Mouse (Mus musculus): Measurements from ENCODE around the gene Swsap1. TPM values are rescaled to one million over a fixed set of nuclear protein-coding genes. Genes with fewer than 3 reads are reported as not detected.

Swsap1 gene
- polyA plus RNA-seq, 1 experiment from 2014 or later = 11.7 TPM

DNA sequence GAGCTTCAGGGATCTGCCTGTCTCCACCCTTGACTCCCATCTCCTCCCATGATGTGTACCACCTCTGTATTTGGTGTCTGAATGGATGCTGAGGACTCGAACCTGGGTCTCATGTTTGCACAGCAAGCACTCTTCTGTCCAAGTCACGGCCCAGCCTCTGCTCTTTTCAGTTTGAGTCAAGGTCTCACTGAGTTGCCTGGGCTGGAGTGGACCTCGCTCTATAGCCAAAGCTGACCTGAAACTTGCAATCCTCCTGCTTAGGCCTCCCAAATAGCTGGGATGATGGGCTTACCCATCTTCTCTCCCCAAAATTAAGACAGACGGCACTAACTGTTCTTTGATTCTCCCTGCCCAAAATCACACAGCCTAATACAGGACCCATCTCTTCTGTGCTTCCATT lies 32.5 kb upstream of the Swsap1 start:
- peak; percentile 47 for DNase-seq (ENCODE audit: low spot score)
- Histone ChIP-seq H3K4me1 (replicated peaks; ENCODE audit: control insufficient read depth, insufficient read depth, low read length) (peaks cover 14% of the 10 kb centered on the region), H3K27me3 (replicated peaks; ENCODE audit: control insufficient read depth, insufficient read depth, low read length) (no peaks in the 10 kb centered on the region), H3K27ac (ENCODE audit: low read depth) (no peak overlapping the region), H3K36me3 (ENCODE audit: control insufficient read depth, insufficient read depth, low read length) (no peaks in the 10 kb centered on the region), H3K4me3 (ENCODE audit: low read depth, low read length) (no peak overlapping the region), H3K4me2 (ENCODE audit: low read length) (no peak overlapping the region), H3K9me3 (ENCODE audit: control insufficient read depth, low read length) (no peaks in the 10 kb centered on the region), H3K9ac (ENCODE audit: low read length) (no peak overlapping the region)
- no peak for ATAC-seq (replicated peaks; ENCODE audit: low FRiP score, low TSS enrichment, low read depth)
- 87% methylated on average over 4 of the region's 4 CpGs for WGBS

DNA sequence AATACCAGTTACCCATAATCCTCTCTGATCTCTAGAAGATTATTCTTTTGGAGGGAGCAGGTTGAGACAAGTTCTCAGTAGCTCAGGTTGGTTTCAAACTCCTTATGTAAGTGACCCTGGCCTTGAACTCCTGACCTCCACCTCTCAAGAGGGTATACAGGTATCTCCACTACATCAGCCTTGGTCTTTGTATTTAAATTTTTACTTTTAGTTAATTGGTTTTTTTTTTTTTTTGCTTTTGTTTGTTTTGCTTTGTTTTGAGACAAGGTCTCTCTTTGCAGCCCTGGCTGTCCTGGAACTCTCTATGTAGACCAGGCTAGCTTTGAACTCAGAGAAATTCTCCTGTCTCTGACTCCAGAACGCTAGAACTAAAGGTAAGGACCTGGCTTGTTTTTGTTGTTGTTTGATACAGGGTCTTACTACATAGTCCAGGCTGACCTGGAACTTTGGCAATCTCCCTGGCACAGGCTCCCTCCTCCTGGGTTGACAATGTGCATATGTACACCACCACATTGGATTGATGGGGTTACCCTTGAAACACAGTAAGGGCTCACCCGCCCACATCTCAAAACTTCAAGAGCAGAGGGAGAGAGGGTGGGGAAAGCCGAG lies 32.0 kb upstream of the Swsap1 start:
- Histone ChIP-seq H3K4me1 (replicated peaks; ENCODE audit: control insufficient read depth, insufficient read depth, low read length) (peaks cover 14% of the 10 kb centered on the region), H3K27ac (ENCODE audit: low read depth) (no peak overlapping the region), H3K36me3 (ENCODE audit: control insufficient read depth, insufficient read depth, low read length) (no peaks in the 10 kb centered on the region), H3K9me3 (ENCODE audit: control insufficient read depth, low read length) (no peaks in the 10 kb centered on the region), H3K4me3 (ENCODE audit: low read depth, low read length) (no peak overlapping the region), H3K4me2 (ENCODE audit: low read length) (no peak overlapping the region), H3K9ac (ENCODE audit: low read length) (no peak overlapping the region), H3K27me3 (replicated peaks; ENCODE audit: control insufficient read depth, insufficient read depth, low read length) (no peaks in the 10 kb centered on the region)
- ATAC-seq (replicated peaks; ENCODE audit: low FRiP score, low TSS enrichment, low read depth) = no peak
- DNase-seq (ENCODE audit: low spot score) = peak; percentile 51
- 57% methylated on average over 3 of the region's 3 CpGs for WGBS

GRCm38 (mm10) chr9:21924099-21924493 lies 31.5 kb upstream of the Swsap1 start:
- DNase-seq (ENCODE audit: low spot score) = no peak
- H3K27ac ChIP-seq (ENCODE audit: low read depth) = no peak overlapping the region
- H3K9me3 ChIP-seq (ENCODE audit: control insufficient read depth, low read length) = no peaks in the 10 kb centered on the region

DNA sequence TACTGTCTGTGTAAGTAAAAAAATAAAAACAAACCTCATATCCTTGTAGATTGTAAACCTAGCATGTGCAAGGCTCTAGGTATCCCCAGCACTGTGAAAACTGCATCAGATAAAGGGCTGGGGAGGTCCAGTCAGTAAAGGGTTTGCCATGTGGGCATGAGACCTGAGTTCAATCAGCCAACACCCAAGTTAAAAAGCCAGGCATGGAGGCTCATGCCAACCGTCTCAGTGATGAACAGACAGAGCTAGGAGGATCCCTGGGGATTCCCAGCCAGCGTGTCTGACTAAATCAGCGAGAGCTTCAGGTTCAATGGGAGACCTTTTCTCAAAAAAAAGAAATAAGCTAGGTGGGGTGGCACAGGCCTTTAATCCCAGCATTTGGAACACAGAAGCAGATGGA lies 30.5 kb upstream of the Swsap1 start:
- Histone ChIP-seq H3K36me3 (ENCODE audit: control insufficient read depth, insufficient read depth, low read length) (no peaks in the 10 kb centered on the region), H3K9ac (ENCODE audit: low read length) (no peak overlapping the region), H3K27me3 (replicated peaks; ENCODE audit: control insufficient read depth, insufficient read depth, low read length) (no peaks in the 10 kb centered on the region), H3K9me3 (ENCODE audit: control insufficient read depth, low read length) (no peaks in the 10 kb centered on the region), H3K4me1 (replicated peaks; ENCODE audit: control insufficient read depth, insufficient read depth, low read length) (peaks cover 14% of the 10 kb centered on the region), H3K27ac (ENCODE audit: low read depth) (no peak overlapping the region), H3K4me3 (ENCODE audit: low read depth, low read length) (no peak overlapping the region), H3K4me2 (ENCODE audit: low read length) (no peak overlapping the region)
- 93% methylated on average over 3 of the region's 3 CpGs for WGBS
- no peak for DNase-seq (ENCODE audit: low spot score)
- ATAC-seq (replicated peaks; ENCODE audit: low FRiP score, low TSS enrichment, low read depth) = no peak

More at GRCm38 (mm10) chr9:21924099-21924493, 31.5 kb upstream of the Swsap1 start:
- Histone ChIP-seq H3K36me3 (ENCODE audit: control insufficient read depth, insufficient read depth, low read length) (no peaks in the 10 kb centered on the region), H3K4me3 (ENCODE audit: low read depth, low read length) (no peak overlapping the region), H3K4me1 (replicated peaks; ENCODE audit: control insufficient read depth, insufficient read depth, low read length) (peaks cover 14% of the 10 kb centered on the region), H3K27me3 (replicated peaks; ENCODE audit: control insufficient read depth, insufficient read depth, low read length) (no peaks in the 10 kb centered on the region), H3K4me2 (ENCODE audit: low read length) (no peak overlapping the region), H3K9ac (ENCODE audit: low read length) (no peak overlapping the region)
- ATAC-seq (replicated peaks; ENCODE audit: low FRiP score, low TSS enrichment, low read depth) = no peak
- 58% methylated on average over 6 of the region's 6 CpGs for WGBS

DNA sequence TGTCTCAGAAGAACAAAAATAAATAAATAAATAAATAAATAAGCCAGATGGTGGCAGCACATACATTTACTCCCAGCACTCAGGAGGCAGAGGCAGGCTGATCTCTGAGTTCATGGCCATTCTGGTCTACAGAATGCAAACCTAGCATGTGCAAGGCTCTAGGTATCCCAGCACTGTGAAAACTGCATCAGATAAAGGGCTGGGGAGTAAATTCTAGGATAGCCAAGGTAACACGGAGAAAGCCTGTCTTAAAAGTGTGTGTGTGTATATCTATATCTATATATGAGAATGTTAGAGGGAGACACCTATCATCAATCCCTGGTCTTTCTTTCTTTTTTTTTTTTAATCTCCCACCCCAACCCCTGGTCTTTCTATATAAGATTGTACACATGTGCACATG lies 30.0 kb upstream of the Swsap1 start:
- 100% methylated on average over 1 of the region's 1 CpGs for WGBS
- Histone ChIP-seq H3K4me1 (replicated peaks; ENCODE audit: control insufficient read depth, insufficient read depth, low read length) (peaks cover 14% of the 10 kb centered on the region), H3K4me3 (ENCODE audit: low read depth, low read length) (no peak overlapping the region), H3K9me3 (ENCODE audit: control insufficient read depth, low read length) (no peaks in the 10 kb centered on the region), H3K36me3 (ENCODE audit: control insufficient read depth, insufficient read depth, low read length) (no peaks in the 10 kb centered on the region), H3K27ac (ENCODE audit: low read depth) (no peak overlapping the region), H3K9ac (ENCODE audit: low read length) (no peak overlapping the region), H3K4me2 (ENCODE audit: low read length) (no peak overlapping the region), H3K27me3 (replicated peaks; ENCODE audit: control insufficient read depth, insufficient read depth, low read length) (no peaks in the 10 kb centered on the region)
- ATAC-seq (replicated peaks; ENCODE audit: low FRiP score, low TSS enrichment, low read depth) (no peak), DNase-seq (ENCODE audit: low spot score) (peak; percentile 48)

DNA sequence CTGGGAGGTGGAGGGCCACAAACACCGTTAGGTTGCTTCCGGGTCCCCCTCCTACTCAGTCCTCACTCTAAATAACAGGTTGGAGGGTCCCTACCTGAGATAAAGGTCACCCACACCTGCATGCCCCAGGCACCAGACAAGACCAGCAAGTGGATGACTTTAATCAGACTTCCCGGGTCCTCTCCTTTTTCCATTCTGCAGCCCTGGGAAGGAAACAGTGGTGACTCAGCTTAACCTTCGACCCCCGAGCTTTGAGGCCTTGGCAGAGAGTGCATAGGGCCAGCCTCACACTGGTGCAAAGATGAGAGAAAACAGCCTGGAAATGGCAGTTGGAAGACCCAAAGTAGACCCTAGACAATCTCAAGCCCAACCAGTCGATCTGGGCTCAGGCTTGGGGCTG lies 29.4 kb upstream of the Swsap1 start:
- Histone ChIP-seq H3K9ac (ENCODE audit: low read length) (no peak overlapping the region), H3K27me3 (replicated peaks; ENCODE audit: control insufficient read depth, insufficient read depth, low read length) (no peaks in the 10 kb centered on the region), H3K4me3 (ENCODE audit: low read depth, low read length) (peak overlapping the region; percentile 64), H3K9me3 (ENCODE audit: control insufficient read depth, low read length) (no peaks in the 10 kb centered on the region), H3K27ac (ENCODE audit: low read depth) (no peak overlapping the region; the same call in 1 of the 2 replicates), H3K36me3 (ENCODE audit: control insufficient read depth, insufficient read depth, low read length) (no peaks in the 10 kb centered on the region), H3K4me1 (replicated peaks; ENCODE audit: control insufficient read depth, insufficient read depth, low read length) (peaks cover 14% of the 10 kb centered on the region), H3K4me2 (ENCODE audit: low read length) (peak overlapping the region; percentile 80)
- DNase-seq (ENCODE audit: low spot score) (peak; percentile 52), ATAC-seq (replicated peaks; ENCODE audit: low FRiP score, low TSS enrichment, low read depth) (no peak)
- WGBS = 76% methylated on average over 6 of the region's 6 CpGs

DNA sequence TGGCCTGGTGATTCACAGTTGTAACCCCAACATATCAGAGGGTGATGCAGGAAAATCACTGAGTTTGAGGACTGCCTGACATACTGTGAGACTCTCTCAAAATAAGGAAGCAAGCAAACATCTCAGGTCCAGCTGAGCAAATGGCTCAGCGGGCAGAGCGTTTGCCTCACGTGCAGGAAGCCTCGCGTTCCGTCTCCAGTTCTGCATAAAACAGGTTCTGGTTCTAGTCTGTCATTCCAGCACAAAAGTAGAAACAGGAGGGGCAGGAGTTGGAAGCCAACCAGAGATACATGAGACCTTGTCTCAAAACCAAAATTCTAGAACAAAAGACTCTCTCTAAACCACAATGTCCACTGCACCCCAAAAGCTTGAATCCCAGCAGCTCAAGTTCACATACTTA lies 28.8 kb upstream of the Swsap1 start:
- peaks cover 14% of the 10 kb centered on the region for H3K4me1 ChIP-seq (replicated peaks; ENCODE audit: control insufficient read depth, insufficient read depth, low read length)
- peak overlapping the region; percentile 80 for H3K4me2 ChIP-seq (ENCODE audit: low read length)
- ATAC-seq (replicated peaks; ENCODE audit: low FRiP score, low TSS enrichment, low read depth) (peak; percentile 9; the same call in 1 of the 2 replicates), DNase-seq (ENCODE audit: low spot score) (no peak)
- no peaks in the 10 kb centered on the region for H3K36me3 ChIP-seq (ENCODE audit: control insufficient read depth, insufficient read depth, low read length)
- 0% methylated on average over 6 of the region's 6 CpGs for WGBS
- H3K9me3 ChIP-seq (ENCODE audit: control insufficient read depth, low read length) = no peaks in the 10 kb centered on the region
- H3K27ac ChIP-seq (ENCODE audit: low read depth) = peak overlapping the region; percentile 57; the same call in 1 of the 2 replicates
- H3K9ac ChIP-seq (ENCODE audit: low read length) = peak overlapping the region; percentile 69
- no peaks in the 10 kb centered on the region for H3K27me3 ChIP-seq (replicated peaks; ENCODE audit: control insufficient read depth, insufficient read depth, low read length)
- H3K4me3 ChIP-seq (ENCODE audit: low read depth, low read length) = peak overlapping the region; percentile 64

DNA sequence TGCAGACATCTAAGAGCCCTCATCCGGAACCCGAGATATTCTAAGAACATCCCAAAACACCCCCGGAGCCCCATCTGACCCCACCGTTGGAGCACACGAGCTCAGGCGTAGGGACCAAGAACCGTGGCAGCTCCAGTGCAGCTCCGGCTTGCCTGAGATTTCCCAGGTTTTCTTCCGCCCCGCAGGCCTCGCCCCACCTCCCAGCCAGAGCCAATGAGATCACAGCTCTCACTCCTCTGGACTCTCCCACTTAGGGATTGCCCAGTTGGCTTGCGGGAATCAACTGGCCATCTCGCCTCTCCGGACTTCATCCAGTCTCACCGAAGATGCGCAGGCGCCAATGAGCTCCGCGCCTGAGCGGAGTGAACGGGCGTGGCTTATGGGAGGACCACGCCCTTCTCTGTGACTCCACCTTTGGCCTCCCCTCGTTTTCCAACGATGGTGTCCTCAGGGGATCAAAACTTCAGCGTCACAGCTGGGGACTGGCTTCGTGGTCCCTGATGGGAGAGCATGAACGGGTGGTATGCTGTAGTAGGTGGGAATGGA lies 28.3 kb upstream of the Swsap1 start, which contains the start of the genes Ccdc159 and Tmem205:
TSS of gene Ccdc159 (plus strand) at position 264 of the 546 bp plus-strand sequence.
TSS of gene Tmem205 (minus strand) at position 349 of the 546 bp plus-strand sequence.
- Histone ChIP-seq H3K9ac (ENCODE audit: low read length) (peak within 1 kb of the TSS; percentile 69), H3K36me3 (ENCODE audit: control insufficient read depth, insufficient read depth, low read length) (no peaks in the 10 kb centered on the region), H3K9me3 (ENCODE audit: control insufficient read depth, low read length) (no peaks in the 10 kb centered on the region), H3K27ac (ENCODE audit: low read depth) (peak within 1 kb of the TSS; percentile 57; the same call in 1 of the 2 replicates), H3K4me1 (replicated peaks; ENCODE audit: control insufficient read depth, insufficient read depth, low read length) (peaks cover 14% of the 10 kb centered on the region), H3K4me2 (ENCODE audit: low read length) (peak within 1 kb of the TSS; percentile 80), H3K4me3 (ENCODE audit: low read depth, low read length) (peak within 1 kb of the TSS; percentile 64), H3K27me3 (replicated peaks; ENCODE audit: control insufficient read depth, insufficient read depth, low read length) (no peaks in the 10 kb centered on the region)
- ATAC-seq (replicated peaks; ENCODE audit: low FRiP score, low TSS enrichment, low read depth) (peak; percentile 99), DNase-seq (ENCODE audit: low spot score) (peak; percentile 88)
- WGBS = 0% methylated on average over 28 of the region's 28 CpGs

GRCm38 (mm10) chr9:21929208-21929607 lies 26.3 kb upstream of the Swsap1 start:
- 79% methylated on average over 3 of the region's 3 CpGs for WGBS
- Histone ChIP-seq H3K27me3 (replicated peaks; ENCODE audit: control insufficient read depth, insufficient read depth, low read length) (no peaks in the 10 kb centered on the region), H3K36me3 (ENCODE audit: control insufficient read depth, insufficient read depth, low read length) (no peaks in the 10 kb centered on the region), H3K4me1 (replicated peaks; ENCODE audit: control insufficient read depth, insufficient read depth, low read length) (peaks cover 14% of the 10 kb centered on the region), H3K27ac (ENCODE audit: low read depth) (no peak overlapping the region), H3K9ac (ENCODE audit: low read length) (no peak overlapping the region), H3K9me3 (ENCODE audit: control insufficient read depth, low read length) (no peaks in the 10 kb centered on the region), H3K4me2 (ENCODE audit: low read length) (no peak overlapping the region), H3K4me3 (ENCODE audit: low read depth, low read length) (no peak overlapping the region)
- DNase-seq (ENCODE audit: low spot score) (peak; percentile 50), ATAC-seq (replicated peaks; ENCODE audit: low FRiP score, low TSS enrichment, low read depth) (no peak)

All from intestine, embryonic 14.5 days (tissue).